Mouse (Mus musculus) testis, adult 2 months (tissue): ENCODE results near the gene Aldh1l1.

Experiments used
- CTCF ChIP-seq: fragments of 200-500 bp; IDR thresholded peaks from 2 replicates; pipeline ENCODE4 v1.5.1; 2012; ENCODE audit warnings: low read depth, mild to moderate bottlenecking, inconsistent platforms, low read length, moderate library complexity; ENCODE audit not compliant: control insufficient read depth, insufficient read depth, insufficient replicate concordance
- POLR2A ChIP-seq: fragments of 200-500 bp; IDR thresholded peaks from 2 replicates; pipeline ENCODE4 v1.6.1; 2012; ENCODE audit warnings: low read depth, mild to moderate bottlenecking, inconsistent platforms, low read length, moderate library complexity; ENCODE audit not compliant: control insufficient read depth

- no peak for TF ChIP-seq CTCF
- TF ChIP-seq POLR2A, result no peak
Observed at GRCm38 (mm10) chr6:90649279-90649678, 163.1 kb downstream of the Aldh1l1 start.
